Comparison of ENCODE assay signal across 8 mouse cellular contexts in genomic region chr16:58671212-58671985, GRCm38 (mm10). TPM values are rescaled to one million over a fixed set of nuclear protein-coding genes. Genes with fewer than 3 reads are reported as not detected.
DNase-seq lines count a peak whose midpoint lies in the region; ATAC-seq and TF ChIP-seq lines count a peak whose summit lies in the region.
"Had no signal": no experiment of that assay in that cellular context is flagged by ENCODE, and none has a peak within 500 bp of the region (broad histone marks: within the 10 kb centered on the region; RNA-seq: fewer than 3 reads in every experiment).

No protein-coding gene starts in this region.

- H3K4me1 ChIP-seq in lung, embryonic 15.5 days = peaks cover 8% of the 10 kb centered on the region
- peaks cover 2% of the 10 kb centered on the region for H3K4me1 ChIP-seq in lung, adult 2 months (ENCODE audit: control insufficient read depth, insufficient read depth, low read length)
- H3K4me1 ChIP-seq in limb, embryonic 13.5 days = peaks cover 10% of the 10 kb centered on the region; the same call in 1 of the 2 replicates
- H3K4me1 ChIP-seq in stomach, embryonic 16.5 days (ENCODE audit: control insufficient read depth, insufficient read depth, low read length) = peaks cover 11% of the 10 kb centered on the region; the same call in 1 of the 2 replicates

- ATAC-seq in lung, embryonic 15.5 days (ENCODE audit: borderline replicate concordance, extremely low read depth, low FRiP score, low TSS enrichment) = no peak
- 0 out of 2 replicates have a peak, but pooled peaks have one; percentile 23 for ATAC-seq in erythroblast, adult 5-6 weeks (replicated peaks; ENCODE audit: low FRiP score, poor library complexity, severe bottlenecking)
- no peak for ATAC-seq in limb, embryonic 13.5 days (ENCODE audit: low FRiP score, low read depth)
- no peak for ATAC-seq in stomach, embryonic 16.5 days (ENCODE audit: insufficient read depth, low FRiP score)

- H3K9ac ChIP-seq in lung, embryonic 15.5 days = no peak overlapping the region
- peak overlapping the region; percentile 85 for H3K9ac ChIP-seq in limb, embryonic 13.5 days
- H3K9ac ChIP-seq in stomach, embryonic 16.5 days (ENCODE audit: low read length) = peak overlapping the region; percentile 95

- H3K4me3 ChIP-seq in lung, embryonic 15.5 days = peak overlapping the region; percentile 91
- no peak overlapping the region for H3K4me3 ChIP-seq in lung, adult 2 months (replicated peaks; ENCODE audit: extremely low read depth, low read depth, low read length)
- peak overlapping the region; percentile 93 for H3K4me3 ChIP-seq in limb, embryonic 13.5 days
- H3K4me3 ChIP-seq in stomach, embryonic 16.5 days (replicated peaks; ENCODE audit: low read length) = peak overlapping the region; percentile 94

- intact Hi-C loops in left cerebral cortex, postnatal 4 days (cut with DNase I) = no loop called here

- no peak for TF ChIP-seq CTCF in lung, adult 2 months (IDR thresholded peaks at IDR 0.05; ENCODE audit: insufficient read depth, low read length)

- H3K9me3 ChIP-seq in lung, embryonic 15.5 days = no peaks in the 10 kb centered on the region
- no peaks in the 10 kb centered on the region for H3K9me3 ChIP-seq in limb, embryonic 13.5 days
- no peaks in the 10 kb centered on the region for H3K9me3 ChIP-seq in stomach, embryonic 16.5 days (replicated peaks; ENCODE audit: control insufficient read depth, low read length)

- DNase-seq in lung, adult 2 months = no peak
- DNase-seq in adrenal gland, adult (ENCODE audit: inconsistent age in 2 of 2, low spot score in 1 of 2) = no peak
- no peak for DNase-seq in left cerebral cortex, postnatal 4 days

- no peaks in the 10 kb centered on the region for H3K27me3 ChIP-seq in lung, embryonic 15.5 days
- H3K27me3 ChIP-seq in limb, embryonic 13.5 days = no peaks in the 10 kb centered on the region
- H3K27me3 ChIP-seq in stomach, embryonic 16.5 days (ENCODE audit: control insufficient read depth, insufficient read depth, low read length) = no peaks in the 10 kb centered on the region

- TF ChIP-seq POLR2A in lung, adult 2 months (IDR thresholded peaks at IDR 0.05; ENCODE audit: borderline replicate concordance, extremely low read depth, low read depth, low read length) = no peak

- WGBS in lung, embryonic 15.5 days = 63% methylated on average over 8 of the region's 8 CpGs
- WGBS in lung, adult 2 months = 68% methylated on average over 8 of the region's 8 CpGs
- 74% methylated on average over 8 of the region's 8 CpGs for WGBS in limb, embryonic 13.5 days
- WGBS in stomach, embryonic 16.5 days = 67% methylated on average over 8 of the region's 8 CpGs

- peak overlapping the region; percentile 86 for H3K4me2 ChIP-seq in lung, embryonic 15.5 days
- H3K4me2 ChIP-seq in limb, embryonic 13.5 days (replicated peaks) = peak overlapping the region; percentile 76
- peak overlapping the region; percentile 67 for H3K4me2 ChIP-seq in stomach, embryonic 16.5 days (ENCODE audit: low read depth, low read length)

- H3K36me3 ChIP-seq in lung, embryonic 15.5 days = peaks cover 25% of the 10 kb centered on the region
- H3K36me3 ChIP-seq in limb, embryonic 13.5 days = peaks cover 31% of the 10 kb centered on the region
- H3K36me3 ChIP-seq in stomach, embryonic 16.5 days (ENCODE audit: control insufficient read depth, insufficient read depth, low read length) = peaks cover 16% of the 10 kb centered on the region; the same call in 1 of the 2 replicates

- no peak overlapping the region for H3K27ac ChIP-seq in lung, embryonic 15.5 days
- H3K27ac ChIP-seq in limb, embryonic 13.5 days = no peak overlapping the region
- no peak overlapping the region for H3K27ac ChIP-seq in stomach, embryonic 16.5 days (ENCODE audit: low read length)

RNA-seq across cellular contexts. Expression of gene Cpox, which starts 1.3 kb away (rescaled TPM):
- 24.9 and 26.8 TPM in 2 replicates for polyA plus RNA-seq in lung, embryonic 15.5 days (2015; fragmentation: Nextera tagmentation; extraction: Ambion mirVana)
- polyA plus RNA-seq in lung, adult 2 months (2012; rRNA removed) = 11.5 and 12.3 TPM in 2 replicates
- 410 and 442 TPM in 2 replicates for total RNA-seq in erythroblast, adult 5-6 weeks (2015; ENCODE audit: low replicate concordance)
- total RNA-seq in erythroblast, adult 5-6 weeks (2017; ENCODE audit: low replicate concordance) = 412 and 476 TPM in 2 replicates
- 20.7 and 20.9 TPM in 2 replicates for polyA plus RNA-seq in limb, embryonic 13.5 days (2015; fragmentation: Nextera tagmentation; extraction: Ambion mirVana)
- polyA plus RNA-seq in stomach, embryonic 16.5 days (2015; fragmentation: Nextera tagmentation; extraction: Ambion mirVana) = 40.4 and 41.1 TPM in 2 replicates
- total RNA-seq in left cerebral cortex, postnatal 4 days (2021) = 10 to 100 TPM; 19.7 to 20.5 TPM

RNA-seq across cellular contexts. Expression of gene E330017A01Rik, which starts 32.9 kb away (rescaled TPM):
- not detected in 2 replicates for polyA plus RNA-seq in lung, embryonic 15.5 days (2015; fragmentation: Nextera tagmentation; extraction: Ambion mirVana)
- not detected in 2 replicates for polyA plus RNA-seq in lung, adult 2 months (2012; rRNA removed)
- not detected in 2 replicates for total RNA-seq in erythroblast, adult 5-6 weeks (2015; ENCODE audit: low replicate concordance)
- not detected in 2 replicates for total RNA-seq in erythroblast, adult 5-6 weeks (2017; ENCODE audit: low replicate concordance)
- polyA plus RNA-seq in limb, embryonic 13.5 days (2015; fragmentation: Nextera tagmentation; extraction: Ambion mirVana) = not detected in 2 replicates
- not detected in 2 replicates for polyA plus RNA-seq in stomach, embryonic 16.5 days (2015; fragmentation: Nextera tagmentation; extraction: Ambion mirVana)
- total RNA-seq in left cerebral cortex, postnatal 4 days (2021) = not detected
- total RNA-seq: hematopoietic stem cell, adult 5-6 weeks had no signal

RNA-seq across cellular contexts. Expression of gene Gpr15, which starts 47.5 kb away (rescaled TPM):
- 0.24 TPM in 1 of 2 replicates, not detected in the other for polyA plus RNA-seq in lung, embryonic 15.5 days (2015; fragmentation: Nextera tagmentation; extraction: Ambion mirVana)
- polyA plus RNA-seq in lung, adult 2 months (2012; rRNA removed) = 0.09 and 0.31 TPM in 2 replicates
- total RNA-seq in erythroblast, adult 5-6 weeks (2015; ENCODE audit: low replicate concordance) = not detected in 2 replicates
- total RNA-seq in erythroblast, adult 5-6 weeks (2017; ENCODE audit: low replicate concordance) = not detected in 2 replicates
- polyA plus RNA-seq in limb, embryonic 13.5 days (2015; fragmentation: Nextera tagmentation; extraction: Ambion mirVana) = 0.11 TPM in 1 of 2 replicates, not detected in the other
- 0.14 TPM in 1 of 2 replicates, not detected in the other for polyA plus RNA-seq in stomach, embryonic 16.5 days (2015; fragmentation: Nextera tagmentation; extraction: Ambion mirVana)
- not detected for total RNA-seq in left cerebral cortex, postnatal 4 days (2021)
- total RNA-seq: hematopoietic stem cell, adult 5-6 weeks had no signal

RNA-seq across cellular contexts. Expression of gene Gm813, which starts 54.6 kb away (rescaled TPM):
- polyA plus RNA-seq in lung, embryonic 15.5 days (2015; fragmentation: Nextera tagmentation; extraction: Ambion mirVana) = not detected in 2 replicates
- not detected in 2 replicates for polyA plus RNA-seq in lung, adult 2 months (2012; rRNA removed)
- total RNA-seq in erythroblast, adult 5-6 weeks (2015; ENCODE audit: low replicate concordance) = not detected in 2 replicates
- not detected in 2 replicates for total RNA-seq in erythroblast, adult 5-6 weeks (2017; ENCODE audit: low replicate concordance)
- not detected in 2 replicates for polyA plus RNA-seq in limb, embryonic 13.5 days (2015; fragmentation: Nextera tagmentation; extraction: Ambion mirVana)
- polyA plus RNA-seq in stomach, embryonic 16.5 days (2015; fragmentation: Nextera tagmentation; extraction: Ambion mirVana) = not detected in 2 replicates
- not detected for total RNA-seq in left cerebral cortex, postnatal 4 days (2021)
- total RNA-seq: hematopoietic stem cell, adult 5-6 weeks had no signal

RNA-seq across cellular contexts. Expression of gene Cldnd1, which starts 56.3 kb away (rescaled TPM):
- polyA plus RNA-seq in lung, embryonic 15.5 days (2015; fragmentation: Nextera tagmentation; extraction: Ambion mirVana) = 110 and 111 TPM in 2 replicates
- 49.8 and 72.9 TPM in 2 replicates for polyA plus RNA-seq in lung, adult 2 months (2012; rRNA removed)
- 8.6 and 11.9 TPM in 2 replicates for total RNA-seq in erythroblast, adult 5-6 weeks (2015; ENCODE audit: low replicate concordance)
- total RNA-seq in erythroblast, adult 5-6 weeks (2017; ENCODE audit: low replicate concordance) = 6.2 and 10.3 TPM in 2 replicates
- 130 and 142 TPM in 2 replicates for polyA plus RNA-seq in limb, embryonic 13.5 days (2015; fragmentation: Nextera tagmentation; extraction: Ambion mirVana)
- polyA plus RNA-seq in stomach, embryonic 16.5 days (2015; fragmentation: Nextera tagmentation; extraction: Ambion mirVana) = 125 and 138 TPM in 2 replicates
- 100 to 1,000 TPM in 1 of 2 experiments, 10 to 100 TPM in 1; 93.9 to 111 TPM for total RNA-seq in left cerebral cortex, postnatal 4 days (2021)
